Mouse (Mus musculus) liver, postnatal 0 days (tissue): Measurements from ENCODE around the gene Irgq. TPM values are rescaled to one million over a fixed set of nuclear protein-coding genes. Genes with fewer than 3 reads are reported as not detected.
A peak's percentile ranks its signal among the peaks of the same experiment; 100 is the strongest.

Experiments used
- ATAC-seq: fragments of 200-750 bp; cut with Nextera tagmentation; 2 replicates; pipeline ENCODE4 v1.8.0; 2017; ENCODE audit warnings: mild to moderate bottlenecking, moderate library complexity
- DNase-seq: peaks from one replicate; pipeline ENCODE4 v3.0.0-alpha.2; 2016
- H3K27ac ChIP-seq: fragments of 300-500 bp; sonication (generic); 2 replicates; pipeline ENCODE4 v1.5.1; 2014; ENCODE audit warnings: antibody characterized with exemption, moderate library complexity, mild to moderate bottlenecking, low read depth
- H3K27me3 ChIP-seq: fragments of 300-500 bp; sonication (generic); 2 replicates; pipeline ENCODE4 v1.6.1; 2014; ENCODE audit warnings: low read length, control low read depth, mixed read lengths; ENCODE audit not compliant: insufficient read depth
- H3K36me3 ChIP-seq: fragments of 300-500 bp; sonication (generic); replicated peaks from 2 replicates; pipeline ENCODE4 v1.6.1; 2014; ENCODE audit warnings: mild to moderate bottlenecking, control low read depth, low read length, moderate library complexity, mixed read lengths; ENCODE audit not compliant: insufficient read depth
- H3K4me1 ChIP-seq: fragments of 300-500 bp; sonication (generic); 2 replicates; pipeline ENCODE4 v1.6.1; 2014; ENCODE audit warnings: antibody characterized with exemption, mild to moderate bottlenecking, control low read depth; ENCODE audit not compliant: insufficient read depth
- H3K4me2 ChIP-seq: fragments of 300-500 bp; sonication (generic); 2 replicates; pipeline ENCODE4 v1.6.1; 2014; ENCODE audit warnings: low read depth, mild to moderate bottlenecking, low read length, moderate library complexity, mixed read lengths
- H3K4me3 ChIP-seq: fragments of 300-500 bp; sonication (generic); 2 replicates; pipeline ENCODE4 v1.5.1; 2014; ENCODE audit warnings: low read depth, low read length
- H3K9ac ChIP-seq: fragments of 300-500 bp; sonication (generic); replicated peaks from 2 replicates; pipeline ENCODE4 v1.6.1; 2014; ENCODE audit warnings: mild to moderate bottlenecking, moderate library complexity
- H3K9me3 ChIP-seq: fragments of 300-500 bp; sonication (generic); 2 replicates; pipeline ENCODE4 v1.6.1; 2016; ENCODE audit warnings: mild to moderate bottlenecking, control low read depth, low read length, mixed read lengths
- CTCF ChIP-seq: sonication (generic); IDR thresholded peaks from 2 replicates; pipeline ENCODE4 v1.5.1; 2016; ENCODE audit warnings: antibody characterized with exemption, low read depth
- EP300 ChIP-seq: IDR thresholded peaks from 2 replicates; pipeline ENCODE4 v1.6.1; 2016; ENCODE audit warnings: antibody characterized with exemption, low read depth, mild to moderate bottlenecking
- WGBS: fragments of 180-500 bp; shearing (Covaris S2); extraction: QIAGEN DNeasy Blood & Tissue Kit; methylation state at CpG from one replicate; pipeline ENCODE4 v1.1.7; 2014; ENCODE audit not compliant: insufficient replicate concordance; 5-methylcytosine and 5-hydroxymethylcytosine counted together
- polyA plus RNA-seq: library from polyadenylated mRNA; unstranded; fragments of >200 nt; fragmentation: Nextera tagmentation; extraction: Ambion mirVana; gene quantifications from 2 replicates; pipeline ENCODE4 v1.2.1, GENCODE M21; 2015

The Irgq gene
- polyA plus RNA-seq, 1 experiment from 2014 or later, result 1.3 TPM

DNA sequence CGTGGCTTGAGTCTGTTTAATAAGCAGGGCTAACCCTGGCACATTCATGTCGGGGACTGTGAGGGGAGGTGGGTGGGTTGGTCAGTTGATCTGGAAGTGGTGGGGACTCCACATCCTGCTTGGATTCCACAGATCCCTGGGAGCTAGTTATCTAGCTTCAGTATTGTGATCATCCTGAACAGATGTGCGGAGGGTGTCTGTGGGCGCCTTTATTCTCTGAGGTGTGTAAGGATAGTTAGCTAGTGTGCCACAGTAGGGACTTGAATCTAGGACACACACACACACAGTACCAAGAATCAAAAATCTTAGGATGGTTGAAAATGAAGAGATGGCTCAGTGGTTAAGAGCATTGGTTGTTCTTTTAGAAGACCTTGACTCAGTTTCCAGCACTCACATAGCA, 38.0 kb downstream of the Irgq start:
- no peak for ATAC-seq
- Histone ChIP-seq H3K4me1 (peaks cover 1% of the 10 kb centered on the region; the same call in 1 of the 2 replicates), H3K9me3 (no peaks in the 10 kb centered on the region), H3K4me3 (no peak overlapping the region), H3K9ac (no peak overlapping the region), H3K36me3 (peaks cover 29% of the 10 kb centered on the region), H3K27me3 (no peaks in the 10 kb centered on the region), H3K4me2 (no peak overlapping the region), H3K27ac (no peak overlapping the region)
- no peak for TF ChIP-seq EP300
- no peak for TF ChIP-seq CTCF
- DNase-seq, result no peak
- WGBS, result 83% methylated on average over 4 of the region's 4 CpGs

DNA sequence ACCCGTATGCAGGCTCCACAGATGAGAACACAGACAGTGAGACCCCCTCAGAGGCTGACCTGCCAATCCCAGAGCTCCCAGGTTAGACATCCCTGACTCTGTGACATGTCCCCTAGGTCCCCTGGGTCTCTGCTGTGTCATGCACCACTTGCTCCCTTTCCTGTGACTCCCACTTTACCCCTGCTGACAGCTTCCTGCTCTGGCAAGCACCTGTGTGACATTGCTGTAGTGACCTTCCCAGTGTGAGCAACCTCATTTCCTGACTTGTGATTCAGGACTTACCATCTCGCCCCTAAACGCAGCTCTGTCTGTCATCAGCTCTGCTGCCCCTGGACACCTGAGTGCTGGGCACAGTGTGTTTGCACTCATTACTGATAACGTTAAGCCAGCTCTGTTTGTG, 40.6 kb downstream of the Irgq start:
- Histone ChIP-seq H3K9ac (no peak overlapping the region), H3K27ac (no peak overlapping the region), H3K4me1 (peaks cover 6% of the 10 kb centered on the region; the same call in 1 of the 2 replicates), H3K27me3 (no peaks in the 10 kb centered on the region), H3K4me2 (no peak overlapping the region), H3K36me3 (peaks cover 24% of the 10 kb centered on the region), H3K9me3 (no peaks in the 10 kb centered on the region), H3K4me3 (no peak overlapping the region)
- TF ChIP-seq CTCF (no peak), EP300 (no peak)
- DNase-seq (no peak), ATAC-seq (no peak)
- WGBS, result 73% methylated on average over 4 of the region's 4 CpGs

DNA sequence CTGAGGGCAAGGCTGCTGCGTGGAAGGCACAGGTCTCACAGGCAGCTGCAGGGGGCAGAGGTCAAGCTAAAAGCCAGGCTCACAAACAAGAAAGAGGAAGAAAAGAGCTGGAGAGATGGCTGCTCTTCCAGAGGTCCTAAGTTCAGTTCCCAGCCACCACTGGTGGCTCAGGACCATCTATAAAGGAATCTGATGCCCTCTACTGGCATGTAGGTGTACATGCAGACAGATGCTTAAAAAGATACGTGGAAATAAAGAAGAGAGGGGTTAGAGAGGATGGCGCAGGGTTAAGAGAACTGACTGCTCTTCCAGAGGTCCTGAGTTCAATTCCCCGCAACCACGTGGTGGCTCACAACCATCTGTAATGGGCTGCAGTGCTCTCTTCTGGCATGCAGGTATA, 42.0 kb downstream of the Irgq start:
- TF ChIP-seq EP300, result no peak
- TF ChIP-seq CTCF, result peak; percentile 66
- peaks cover 6% of the 10 kb centered on the region; the same call in 1 of the 2 replicates for H3K4me1 ChIP-seq
- H3K9me3 ChIP-seq, result no peaks in the 10 kb centered on the region
- no peak overlapping the region for H3K27ac ChIP-seq
- no peak overlapping the region for H3K9ac ChIP-seq
- H3K36me3 ChIP-seq, result peaks cover 12% of the 10 kb centered on the region
- no peak for ATAC-seq
- H3K4me3 ChIP-seq, result no peak overlapping the region
- no peak for DNase-seq
- H3K4me2 ChIP-seq, result no peak overlapping the region
- 58% methylated on average over 5 of the region's 5 CpGs for WGBS
- no peaks in the 10 kb centered on the region for H3K27me3 ChIP-seq

DNA sequence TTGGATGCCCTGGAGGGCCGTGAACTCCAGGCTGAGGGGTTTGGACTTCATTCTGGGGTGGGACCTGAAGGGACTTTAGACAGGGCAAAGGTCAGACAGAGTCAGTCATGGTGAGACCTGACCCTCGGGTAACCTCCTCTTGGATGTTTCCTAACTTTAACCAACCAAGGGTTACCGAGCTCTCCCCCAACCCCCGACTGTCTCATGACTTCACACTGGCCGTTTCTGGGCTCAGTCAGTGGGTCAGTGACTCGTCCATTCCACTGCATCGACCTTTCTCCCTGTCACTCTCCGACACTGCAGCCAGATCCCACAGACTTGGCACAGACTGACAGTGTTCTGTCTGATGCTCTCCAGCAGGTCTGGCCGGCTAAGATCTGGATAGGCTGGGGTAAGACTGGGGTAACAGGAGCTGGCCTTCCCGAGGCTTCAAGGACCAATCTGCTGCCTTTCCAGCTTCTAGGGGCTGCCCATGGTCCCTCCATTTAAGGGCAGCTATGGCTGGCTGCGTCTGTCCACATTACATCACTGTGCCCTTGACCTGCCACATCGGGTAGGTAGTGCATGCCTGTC, 43.8 kb downstream of the Irgq start:
- peak; percentile 80 for TF ChIP-seq EP300
- TF ChIP-seq CTCF, result no peak
- H3K9ac ChIP-seq, result no peak overlapping the region
- DNase-seq (peak; percentile 57), ATAC-seq (peak; percentile 96)
- H3K36me3 ChIP-seq, result no peaks in the 10 kb centered on the region
- WGBS, result 54% methylated on average over 12 of the region's 12 CpGs
- H3K27ac ChIP-seq, result peak overlapping the region; percentile 82
- no peaks in the 10 kb centered on the region for H3K27me3 ChIP-seq
- no peak overlapping the region for H3K4me2 ChIP-seq
- H3K9me3 ChIP-seq, result no peaks in the 10 kb centered on the region
- H3K4me3 ChIP-seq, result no peak overlapping the region
- peaks cover 6% of the 10 kb centered on the region; the same call in 1 of the 2 replicates for H3K4me1 ChIP-seq

DNA sequence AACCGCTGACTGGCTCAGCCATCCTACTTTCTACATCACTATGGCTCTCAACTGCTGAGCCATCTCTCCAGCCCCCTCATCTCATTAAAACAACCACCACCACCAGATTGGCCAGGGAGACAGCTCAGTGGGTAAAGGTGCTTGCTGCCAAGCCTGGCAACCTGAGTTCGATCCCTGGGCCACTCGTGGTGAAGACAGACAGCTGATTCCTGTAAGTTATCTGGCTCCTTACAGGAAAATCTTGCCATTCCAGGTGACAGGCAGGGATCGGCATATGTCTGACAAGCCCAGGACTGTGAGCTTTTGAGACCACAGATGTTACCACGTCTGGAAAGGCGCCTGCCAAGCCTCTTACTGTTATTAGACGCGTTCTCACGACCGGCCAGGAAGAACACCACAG, 47.3 kb downstream of the Irgq start:
- no peak for DNase-seq
- Histone ChIP-seq H3K9me3 (no peaks in the 10 kb centered on the region), H3K4me2 (no peak overlapping the region), H3K27ac (no peak overlapping the region), H3K27me3 (no peaks in the 10 kb centered on the region), H3K9ac (no peak overlapping the region), H3K4me3 (no peak overlapping the region), H3K36me3 (no peaks in the 10 kb centered on the region), H3K4me1 (peaks cover 6% of the 10 kb centered on the region; the same call in 1 of the 2 replicates)
- WGBS, result 84% methylated on average over 10 of the region's 10 CpGs
- TF ChIP-seq CTCF (no peak), EP300 (no peak)
- no peak for ATAC-seq

DNA sequence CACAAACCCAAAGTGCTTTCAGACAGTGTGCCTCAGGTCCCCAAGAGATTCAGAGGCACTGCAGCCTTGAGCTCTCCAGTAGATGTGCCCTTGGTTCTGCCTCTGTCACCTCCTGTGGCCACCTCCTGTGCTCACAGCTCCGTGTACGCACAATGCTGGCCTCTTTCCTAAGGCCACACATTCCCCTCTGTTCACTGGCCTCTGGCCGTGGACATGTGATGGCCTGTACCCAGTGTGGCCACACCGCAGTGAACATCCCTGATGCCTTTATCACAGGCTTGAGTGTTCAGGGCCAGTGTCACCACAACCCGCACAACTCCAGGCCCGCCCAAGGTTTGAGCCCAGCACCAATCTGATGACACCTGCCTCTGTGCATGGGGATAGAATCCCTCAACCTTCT, 54.4 kb downstream of the Irgq start:
- H3K36me3 ChIP-seq, result no peaks in the 10 kb centered on the region
- H3K4me2 ChIP-seq, result no peak overlapping the region
- H3K4me3 ChIP-seq, result no peak overlapping the region
- ATAC-seq, result no peak
- peaks cover 11% of the 10 kb centered on the region for H3K4me1 ChIP-seq
- TF ChIP-seq CTCF, result no peak
- no peak for TF ChIP-seq EP300
- no peak overlapping the region for H3K9ac ChIP-seq
- H3K9me3 ChIP-seq, result no peaks in the 10 kb centered on the region
- DNase-seq, result no peak
- no peak overlapping the region for H3K27ac ChIP-seq
- peaks cover 17% of the 10 kb centered on the region for H3K27me3 ChIP-seq
- WGBS, result 83% methylated on average over 6 of the region's 6 CpGs
